Mouse (Mus musculus) gastrocnemius, adult 2 months (tissue): ENCODE data around the gene Stpg3. TPM values are rescaled to one million over a fixed set of nuclear protein-coding genes. Genes with fewer than 3 reads are reported as not detected.

Source experiments
- DNase-seq: peaks from one replicate; pipeline ENCODE4 v3.0.0; 2022
- H3K27ac ChIP-seq: fragments of 200-600 bp; 2 replicates; pipeline ENCODE4 v1.8.1; 2022; ENCODE audit warnings: mild to moderate bottlenecking
- H3K4me3 ChIP-seq: fragments of 200-600 bp; 2 replicates; pipeline ENCODE4 v1.8.1; 2022; ENCODE audit warnings: mild to moderate bottlenecking, moderate library complexity
- CTCF ChIP-seq: fragments of 200-600 bp; IDR thresholded peaks from 2 replicates; pipeline ENCODE4 v1.8.1; 2022; ENCODE audit warnings: antibody characterized with exemption, mild to moderate bottlenecking, moderate library complexity
- intact Hi-C: fragments of 180-260 bp; cut with DNase I; formaldehyde crosslinking; loops from one replicate; pipeline ENCODE4 v1.15.1; 2025
- total RNA-seq, 2 experiments: library from RNA; stranded (reverse); gene quantifications; 2 replicates each; pipeline ENCODE4 v1.2.3; 2021

Gene Stpg3
- total RNA-seq, 2 experiments from 2014 or later: not detected

DNA sequence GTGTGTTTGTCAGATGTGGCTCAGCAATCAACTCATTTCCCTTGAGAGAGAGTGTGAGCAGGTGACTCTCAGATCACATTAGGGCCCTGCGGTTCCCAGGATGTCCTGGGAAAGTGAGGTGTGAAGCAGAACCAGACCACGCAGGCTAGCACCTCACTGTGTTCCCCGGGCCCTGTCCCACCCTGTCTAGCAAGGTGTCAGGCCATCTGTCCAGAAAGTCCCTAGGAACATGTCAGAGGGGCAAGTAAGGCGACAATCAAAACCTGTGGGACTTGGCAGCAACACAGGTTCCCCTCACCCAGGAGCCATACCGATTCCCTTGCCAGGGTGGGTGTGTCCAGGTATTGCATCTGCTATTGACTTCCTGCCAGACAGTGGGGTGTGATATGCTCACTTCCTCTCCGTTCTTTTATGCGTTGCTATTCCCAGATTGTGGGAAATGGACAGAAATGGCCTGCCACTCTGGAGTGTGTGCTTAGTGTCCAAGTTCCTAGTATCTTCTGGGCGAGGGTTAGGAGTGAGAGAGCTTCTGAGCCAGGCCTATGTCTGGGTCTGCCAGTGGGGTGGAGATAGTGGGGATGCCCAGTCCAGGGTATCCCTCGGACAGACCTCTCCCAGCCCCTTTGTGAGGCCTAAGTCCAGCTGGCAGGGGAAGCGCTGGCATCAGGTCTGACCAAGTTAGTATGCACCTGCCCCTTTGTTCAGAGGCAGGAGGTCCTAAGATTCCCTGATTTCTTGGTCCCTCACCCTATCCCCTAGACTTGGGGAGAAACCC is 43.9 kb downstream of the Stpg3 start:
- DNase-seq: peak; percentile 18
- H3K27ac ChIP-seq: peak overlapping the region; percentile 51
- intact Hi-C loops: no loop called here
- TF ChIP-seq CTCF: no peak
- no peak overlapping the region for H3K4me3 ChIP-seq

DNA sequence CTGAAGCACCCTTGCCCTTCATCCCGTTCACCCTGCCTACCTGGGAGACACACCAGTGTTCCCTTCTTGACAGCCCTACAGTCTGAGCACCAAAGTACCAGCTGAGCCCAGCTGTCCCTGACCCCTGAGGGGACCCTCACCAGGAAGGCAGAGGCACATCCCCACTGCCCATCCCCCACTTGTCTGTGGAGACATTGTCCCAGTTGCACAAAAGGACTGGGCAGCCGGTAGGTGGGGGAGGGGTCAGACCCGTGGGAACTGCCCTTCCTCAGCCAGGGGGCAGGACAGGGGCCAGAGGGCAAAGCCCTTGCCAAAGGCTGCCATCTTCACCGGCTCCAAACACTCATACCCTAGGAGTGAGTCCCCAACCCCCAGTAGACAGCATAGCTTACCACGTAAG is 44.7 kb downstream of the Stpg3 start:
- no peak for TF ChIP-seq CTCF
- peak; percentile 23 for DNase-seq
- intact Hi-C loops: no loop called here
- H3K4me3 ChIP-seq: no peak overlapping the region
- peak overlapping the region; percentile 51 for H3K27ac ChIP-seq

DNA sequence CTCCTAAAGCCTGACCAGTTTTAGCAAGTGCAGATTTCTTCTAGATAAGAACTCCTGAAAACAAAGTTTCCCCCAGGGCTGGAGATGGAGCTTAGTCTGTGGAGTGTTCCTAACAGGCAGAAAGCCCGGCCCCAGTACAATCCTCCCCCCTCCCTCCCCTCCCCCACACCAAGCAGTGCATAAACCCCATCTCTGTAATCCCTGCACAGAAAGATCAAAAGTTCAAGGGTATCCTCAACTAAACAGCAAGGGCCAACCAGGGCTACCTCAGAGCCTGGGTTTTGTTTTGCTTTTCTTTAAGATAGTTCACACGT is 45.8 kb downstream of the Stpg3 start:
- peak overlapping the region; percentile 82 for H3K27ac ChIP-seq
- TF ChIP-seq CTCF: no peak
- DNase-seq: no peak
- intact Hi-C loops: no loop called here
- H3K4me3 ChIP-seq: peak overlapping the region; percentile 72

DNA sequence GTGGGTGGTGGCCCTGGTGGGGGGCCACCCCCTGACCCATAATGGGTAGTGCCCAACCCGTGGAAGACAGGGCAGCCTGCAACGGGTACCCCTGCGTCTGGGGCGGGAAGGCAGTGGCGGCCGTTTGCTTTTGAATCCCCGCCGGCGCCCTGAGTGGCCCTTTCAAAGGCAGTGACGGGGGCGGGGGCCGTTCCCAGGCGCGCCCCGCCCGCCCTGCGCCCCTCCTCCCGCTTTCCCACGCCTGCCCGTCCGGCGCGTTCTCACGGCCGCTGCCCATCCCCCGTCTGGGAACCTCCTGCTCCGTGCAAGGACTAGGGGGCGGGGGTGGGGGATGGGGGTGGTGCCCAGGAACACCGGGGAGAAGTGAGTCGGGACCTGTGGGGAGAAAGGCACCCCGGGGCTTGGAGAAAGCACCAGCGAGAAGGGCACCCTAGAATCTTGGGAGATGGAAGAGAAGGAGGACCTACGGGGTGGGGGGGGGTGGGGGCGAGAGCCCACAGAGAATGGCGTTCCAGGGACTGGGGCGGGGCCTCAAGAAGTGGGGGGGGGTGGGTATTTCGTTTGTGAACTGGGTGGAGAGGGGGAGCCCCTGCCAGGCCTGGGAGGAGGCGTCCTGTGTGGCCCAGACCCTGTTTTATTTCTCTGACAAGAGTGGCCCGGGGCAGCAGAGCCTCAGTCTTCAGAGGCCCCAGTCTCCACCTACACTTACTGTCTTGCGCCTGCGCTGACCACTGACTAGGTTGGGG is 46.3 kb downstream of the Stpg3 start:
- peak overlapping the region; percentile 72 for H3K4me3 ChIP-seq
- peak overlapping the region; percentile 82 for H3K27ac ChIP-seq
- intact Hi-C loops: no loop called here
- no peak for TF ChIP-seq CTCF
- DNase-seq: peak; percentile 73

DNA sequence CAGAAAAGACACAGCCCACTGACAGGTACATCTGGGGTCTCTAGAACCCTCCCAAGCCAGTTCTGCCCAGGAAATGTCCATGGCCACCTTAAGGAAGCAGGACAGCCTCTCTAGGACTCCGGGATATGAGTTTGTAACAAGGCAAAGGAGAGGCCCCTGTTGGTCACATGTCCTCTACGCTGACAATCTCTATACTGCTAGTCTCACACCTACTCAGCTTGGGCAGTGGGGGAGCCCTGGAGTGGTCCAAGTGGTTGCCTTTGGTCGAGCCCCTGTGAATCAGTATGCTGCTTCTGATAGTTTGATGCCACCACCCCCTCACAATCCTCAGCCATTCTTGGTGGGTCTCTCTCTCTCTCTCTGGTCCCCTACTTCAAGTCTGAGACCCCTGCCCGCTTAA is 47.0 kb downstream of the Stpg3 start:
- TF ChIP-seq CTCF: no peak
- intact Hi-C loops: no loop called here
- no peak for DNase-seq
- H3K4me3 ChIP-seq: peak overlapping the region; percentile 72
- H3K27ac ChIP-seq: peak overlapping the region; percentile 82

Other genes starting within 250 kb of the Stpg3 start
- gene Mrpl41, start 239.5 kb downstream of the Stpg3 start, total RNA-seq: 10 to 100 TPM; 28.9 to 43.8 TPM
- gene Pnpla7, start 238.6 kb downstream of the Stpg3 start, total RNA-seq: 10 to 100 TPM; 36.5 to 44.6 TPM
- gene Nsmf, start 160.3 kb downstream of the Stpg3 start, total RNA-seq: 10 to 100 TPM in 1 of 2 experiments, 1 to 10 TPM in 1; 6.9 to 15.0 TPM
- not detected for gene Entpd8, start 134.3 kb downstream of the Stpg3 start, total RNA-seq
- not detected for gene Noxa1, start 119.5 kb downstream of the Stpg3 start, total RNA-seq
- gene Nrarp, start 33.9 kb downstream of the Stpg3 start, total RNA-seq: 1 to 10 TPM; 4.0 to 5.2 TPM
- gene Tor4a, start 17.8 kb downstream of the Stpg3 start, total RNA-seq: 1 to 10 TPM in 1 of 2 experiments, under 1 TPM in 1; 0.59 to 1.0 TPM
- gene Nelfb, start 3.1 kb downstream of the Stpg3 start, total RNA-seq: 10 to 100 TPM; 22.3 to 23.1 TPM
- not detected for gene Fam166a, start 4.1 kb upstream of the Stpg3 start, total RNA-seq
- 100 to 1,000 TPM; 185 to 269 TPM for gene Tubb4b, start 10.1 kb upstream of the Stpg3 start, total RNA-seq
- not detected for gene Slc34a3, start 19.7 kb upstream of the Stpg3 start, total RNA-seq
- not detected for gene Rnf224, start 22.1 kb upstream of the Stpg3 start, total RNA-seq
- gene Rnf208, start 27.6 kb upstream of the Stpg3 start, total RNA-seq: under 1 TPM; 0.39 to 0.56 TPM
- gene Cysrt1, start 27.8 kb upstream of the Stpg3 start, total RNA-seq: not detected
- gene AL732309.1, start 32.2 kb upstream of the Stpg3 start, total RNA-seq: 1 to 10 TPM in 1 of 2 experiments, under 1 TPM in 1; 0.86 to 1.2 TPM
- 10 to 100 TPM; 11.4 to 12.6 TPM for gene Tmem203, start 40.8 kb upstream of the Stpg3 start, total RNA-seq
- gene Tprn, start 48.0 kb upstream of the Stpg3 start, total RNA-seq: 1 to 10 TPM; 3.1 to 3.5 TPM
- gene Ssna1, start 57.8 kb upstream of the Stpg3 start, total RNA-seq: 10 to 100 TPM; 28.0 to 35.5 TPM
- 10 to 100 TPM; 29.7 to 32.3 TPM for gene Anapc2, start 57.8 kb upstream of the Stpg3 start, total RNA-seq
- gene Tmem210, start 73.5 kb upstream of the Stpg3 start, total RNA-seq: not detected
- not detected for gene Lrrc26, start 75.3 kb upstream of the Stpg3 start, total RNA-seq
- gene Grin1, start 104.5 kb upstream of the Stpg3 start, total RNA-seq: not detected
- gene Man1b1, start 117.7 kb upstream of the Stpg3 start, total RNA-seq: 10 to 100 TPM; 12.9 to 16.0 TPM
- 10 to 100 TPM; 14.0 to 16.5 TPM for gene Dpp7, start 141.7 kb upstream of the Stpg3 start, total RNA-seq
- gene Uap1l1, start 151.0 kb upstream of the Stpg3 start, total RNA-seq: 1 to 10 TPM; 4.3 to 5.4 TPM
- gene Sapcd2, start 157.7 kb upstream of the Stpg3 start, total RNA-seq: not detected
- 1 to 10 TPM; 6.5 to 8.8 TPM for gene Entpd2, start 181.2 kb upstream of the Stpg3 start, total RNA-seq
- gene Npdc1, start 184.7 kb upstream of the Stpg3 start, total RNA-seq: 10 to 100 TPM; 14.9 to 16.9 TPM
- not detected for gene Fut7, start 208.6 kb upstream of the Stpg3 start, total RNA-seq
- 10 to 100 TPM; 15.1 to 15.3 TPM for gene Abca2, start 214.1 kb upstream of the Stpg3 start, total RNA-seq
- gene Clic3, start 242.2 kb upstream of the Stpg3 start, total RNA-seq: 1 to 10 TPM in 1 of 2 experiments, under 1 TPM in 1; 0.31 to 1.1 TPM
- gene Paxx, start 246.5 kb upstream of the Stpg3 start, total RNA-seq: 10 to 100 TPM; 13.6 to 14.4 TPM